Mouse (Mus musculus): Measurements from ENCODE around the gene Sco1. TPM values are rescaled to one million over a fixed set of nuclear protein-coding genes. Genes with fewer than 3 reads are reported as not detected.
A peak's percentile ranks its signal among the peaks of the same experiment; 100 is the strongest.

The Sco1 gene
- polyA plus RNA-seq, 1 experiment from 2014 or later, result 12.3 TPM

DNA sequence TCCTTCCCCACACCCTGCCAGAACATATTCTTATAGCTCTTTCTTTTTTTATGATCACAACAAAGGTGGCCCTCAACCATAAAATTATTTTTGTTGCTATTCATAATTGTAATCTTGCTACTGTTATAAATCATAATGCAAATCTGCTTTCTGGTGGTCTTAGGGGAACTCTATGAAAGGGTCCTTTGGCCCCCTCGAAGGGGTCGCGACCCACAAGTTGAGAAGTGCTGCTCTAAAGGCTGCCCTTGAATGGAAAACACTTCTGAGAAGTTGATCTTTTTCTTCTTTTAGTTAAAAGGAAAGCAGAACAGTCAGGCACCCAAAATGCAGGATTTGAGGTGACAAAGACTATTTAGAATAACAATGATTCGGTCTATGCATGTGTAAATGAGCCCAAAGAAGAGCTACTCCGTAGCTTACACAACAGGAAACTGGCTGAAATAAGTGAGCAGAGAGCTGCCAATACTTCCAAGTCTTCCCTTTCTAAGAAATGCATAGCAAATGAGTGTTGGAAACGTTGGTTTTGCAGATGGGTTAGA is 28.6 kb upstream of the Sco1 start:
- peaks cover 28% of the 10 kb centered on the region for H3K4me1 ChIP-seq
- no peak overlapping the region for H3K4me3 ChIP-seq (replicated peaks)
- no peak overlapping the region for H3K9ac ChIP-seq (replicated peaks)
- 24% methylated on average over 6 of the region's 6 CpGs for WGBS
- H3K27ac ChIP-seq (replicated peaks), result no peak overlapping the region
- H3K36me3 ChIP-seq, result no peaks in the 10 kb centered on the region
- ATAC-seq (ENCODE audit: low FRiP score), result no peak
- H3K4me2 ChIP-seq, result peak overlapping the region; percentile 80
- H3K27me3 ChIP-seq (replicated peaks), result peaks cover 5% of the 10 kb centered on the region; the same call in 1 of the 2 replicates
- H3K9me3 ChIP-seq (replicated peaks), result no peaks in the 10 kb centered on the region

GRCm38 (mm10) chr11:67024867-67025477 is 27.5 kb upstream of the Sco1 start, which contains the start of gene Tmem220:
Gene Tmem220, plus strand, starts transcription at chr11:67025154.
- Histone ChIP-seq H3K4me2 (peak within 1 kb of the TSS; percentile 80), H3K4me1 (peaks cover 27% of the 10 kb centered on the region), H3K27ac (replicated peaks) (peak within 1 kb of the TSS; percentile 48; the same call in 1 of the 2 replicates), H3K4me3 (replicated peaks) (peak within 1 kb of the TSS; percentile 49), H3K9me3 (replicated peaks) (no peaks in the 10 kb centered on the region), H3K36me3 (no peaks in the 10 kb centered on the region), H3K9ac (replicated peaks) (peak within 1 kb of the TSS; percentile 54), H3K27me3 (replicated peaks) (peaks cover 5% of the 10 kb centered on the region; the same call in 1 of the 2 replicates)
- peak; percentile 94 for ATAC-seq (ENCODE audit: low FRiP score)
- WGBS, result 1% methylated on average over 35 of the region's 35 CpGs

- no peak overlapping the region for H3K4me2 ChIP-seq
- no peak overlapping the region for H3K4me3 ChIP-seq (replicated peaks)
- H3K36me3 ChIP-seq, result no peaks in the 10 kb centered on the region
- no peaks in the 10 kb centered on the region for H3K9me3 ChIP-seq (replicated peaks)
- no peak overlapping the region for H3K27ac ChIP-seq (replicated peaks)
- no peak overlapping the region for H3K9ac ChIP-seq (replicated peaks)
- H3K27me3 ChIP-seq (replicated peaks), result no peaks in the 10 kb centered on the region
- WGBS, result 57% methylated on average over 16 of the region's 16 CpGs
- no peaks in the 10 kb centered on the region for H3K4me1 ChIP-seq
- no peak for ATAC-seq (ENCODE audit: low FRiP score)
Observed at GRCm38 (mm10) chr11:67030904-67031602, 21.4 kb upstream of the Sco1 start.

GRCm38 (mm10) chr11:67031603-67031915 is 20.9 kb upstream of the Sco1 start:
- Histone ChIP-seq H3K27ac (replicated peaks) (no peak overlapping the region), H3K27me3 (replicated peaks) (no peaks in the 10 kb centered on the region), H3K36me3 (0 out of 2 replicates have a peak, but pooled peaks cover 2% of the 10 kb centered on the region), H3K9ac (replicated peaks) (no peak overlapping the region), H3K4me1 (no peaks in the 10 kb centered on the region), H3K4me3 (replicated peaks) (no peak overlapping the region), H3K4me2 (no peak overlapping the region), H3K9me3 (replicated peaks) (no peaks in the 10 kb centered on the region)
- WGBS, result 38% methylated on average over 2 of the region's 2 CpGs
- ATAC-seq (ENCODE audit: low FRiP score), result no peak

DNA sequence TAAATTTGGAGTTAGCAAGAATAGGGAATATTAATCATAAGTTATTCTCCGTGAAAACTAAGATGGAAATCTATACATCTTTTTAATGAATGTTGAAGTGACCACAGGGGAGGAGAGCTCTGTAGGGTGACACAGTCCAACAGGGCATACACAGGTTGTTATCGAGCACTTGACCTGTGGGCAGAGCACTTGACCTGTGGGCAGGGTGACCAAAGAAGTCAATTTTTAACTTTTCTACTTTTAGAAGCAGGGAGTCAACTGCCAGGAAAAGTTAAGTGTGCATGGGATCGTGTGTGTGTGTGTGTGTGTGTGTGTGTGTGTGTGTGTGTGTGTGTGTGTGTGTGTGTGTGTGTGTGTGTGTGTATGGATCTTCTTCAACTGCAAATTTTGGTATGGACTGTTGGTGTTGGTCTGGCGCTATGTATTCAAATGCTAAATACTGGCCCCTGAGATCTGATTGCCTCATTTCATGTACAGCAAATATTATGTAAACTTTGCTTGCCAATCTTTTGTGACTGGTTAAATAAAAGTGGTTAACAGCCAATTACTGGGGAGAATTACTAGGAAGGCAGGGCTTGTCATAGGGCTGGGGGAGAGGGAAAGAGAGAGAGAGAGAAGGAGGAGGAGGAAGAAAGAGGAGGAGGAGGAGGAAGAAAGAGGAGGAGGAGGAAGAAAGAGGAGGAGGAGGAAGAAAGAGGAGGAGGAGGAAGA is 17.5 kb upstream of the Sco1 start:
- H3K27ac ChIP-seq (replicated peaks), result no peak overlapping the region
- no peak overlapping the region for H3K4me3 ChIP-seq (replicated peaks)
- ATAC-seq (ENCODE audit: low FRiP score), result no peak
- peaks cover 27% of the 10 kb centered on the region for H3K36me3 ChIP-seq
- no peaks in the 10 kb centered on the region for H3K27me3 ChIP-seq (replicated peaks)
- no peaks in the 10 kb centered on the region for H3K9me3 ChIP-seq (replicated peaks)
- H3K9ac ChIP-seq (replicated peaks), result no peak overlapping the region
- no peak overlapping the region for H3K4me2 ChIP-seq
- no peaks in the 10 kb centered on the region for H3K4me1 ChIP-seq
- WGBS, result 88% methylated on average over 4 of the region's 4 CpGs

- Histone ChIP-seq H3K4me3 (replicated peaks) (no peak overlapping the region), H3K27me3 (replicated peaks) (no peaks in the 10 kb centered on the region), H3K9me3 (replicated peaks) (no peaks in the 10 kb centered on the region), H3K9ac (replicated peaks) (no peak overlapping the region), H3K36me3 (peaks cover 40% of the 10 kb centered on the region), H3K4me1 (no peaks in the 10 kb centered on the region), H3K27ac (replicated peaks) (no peak overlapping the region), H3K4me2 (no peak overlapping the region)
- ATAC-seq (ENCODE audit: low FRiP score), result no peak
- WGBS, result 96% methylated on average over 6 of the region's 6 CpGs
Observed at GRCm38 (mm10) chr11:67036229-67036628, 16.2 kb upstream of the Sco1 start.

- no peaks in the 10 kb centered on the region for H3K27me3 ChIP-seq (replicated peaks)
- H3K4me1 ChIP-seq, result no peaks in the 10 kb centered on the region
- no peak for ATAC-seq (ENCODE audit: low FRiP score)
- no peaks in the 10 kb centered on the region for H3K9me3 ChIP-seq (replicated peaks)
- no peak overlapping the region for H3K9ac ChIP-seq (replicated peaks)
- peaks cover 46% of the 10 kb centered on the region for H3K36me3 ChIP-seq
- no peak overlapping the region for H3K27ac ChIP-seq (replicated peaks)
- WGBS, result 96% methylated on average over 9 of the region's 9 CpGs
- no peak overlapping the region for H3K4me3 ChIP-seq (replicated peaks)
- H3K4me2 ChIP-seq, result no peak overlapping the region
Observed at GRCm38 (mm10) chr11:67036892-67037291, 15.6 kb upstream of the Sco1 start.

DNA sequence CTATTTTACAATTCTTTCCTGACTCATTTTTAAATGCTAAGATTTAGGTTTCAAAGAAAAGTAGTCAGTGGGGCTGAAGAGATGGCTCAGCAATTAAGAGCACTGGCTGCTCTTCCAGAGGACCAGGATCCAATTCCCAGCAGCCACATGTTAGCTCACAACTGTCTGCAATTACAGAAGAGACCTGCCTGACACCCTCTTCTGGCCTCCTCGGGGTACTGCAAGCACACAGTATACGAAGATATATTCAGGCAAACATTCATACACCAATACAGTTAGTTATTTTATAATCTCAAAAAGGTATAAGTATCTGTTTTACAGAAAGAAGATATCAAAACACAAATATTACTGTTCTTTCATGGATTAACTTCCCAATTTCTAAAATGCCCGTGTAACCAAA is 12.7 kb upstream of the Sco1 start:
- H3K9me3 ChIP-seq (replicated peaks), result no peaks in the 10 kb centered on the region
- no peak for ATAC-seq (ENCODE audit: low FRiP score)
- no peaks in the 10 kb centered on the region for H3K27me3 ChIP-seq (replicated peaks)
- 94% methylated on average over 3 of the region's 3 CpGs for WGBS
- H3K4me2 ChIP-seq, result no peak overlapping the region
- no peaks in the 10 kb centered on the region for H3K4me1 ChIP-seq
- H3K27ac ChIP-seq (replicated peaks), result no peak overlapping the region
- no peak overlapping the region for H3K9ac ChIP-seq (replicated peaks)
- no peak overlapping the region for H3K4me3 ChIP-seq (replicated peaks)
- peaks cover 50% of the 10 kb centered on the region for H3K36me3 ChIP-seq

DNA sequence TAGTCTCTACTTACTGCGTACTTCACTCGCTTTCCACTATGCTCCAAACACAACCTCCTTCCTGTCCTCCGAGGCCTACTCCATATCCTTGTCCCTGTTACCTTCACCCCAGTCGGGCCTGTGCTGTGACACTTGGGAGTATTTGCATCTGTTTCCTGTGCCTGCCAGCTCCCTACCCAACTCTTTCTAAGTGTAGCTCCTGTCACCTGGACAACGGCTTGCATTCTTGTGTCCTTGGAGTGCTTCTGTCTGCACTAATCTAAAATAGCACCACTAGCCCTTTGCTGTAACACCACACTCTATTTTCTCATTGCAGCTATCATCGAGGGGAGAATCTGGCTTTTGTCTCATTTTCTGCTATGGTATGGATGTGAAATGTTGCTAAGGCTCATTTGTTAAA is 12.0 kb upstream of the Sco1 start:
- H3K27ac ChIP-seq (replicated peaks), result no peak overlapping the region
- WGBS, result 96% methylated on average over 6 of the region's 6 CpGs
- no peak for ATAC-seq (ENCODE audit: low FRiP score)
- no peaks in the 10 kb centered on the region for H3K27me3 ChIP-seq (replicated peaks)
- no peaks in the 10 kb centered on the region for H3K4me1 ChIP-seq
- no peak overlapping the region for H3K9ac ChIP-seq (replicated peaks)
- no peaks in the 10 kb centered on the region for H3K9me3 ChIP-seq (replicated peaks)
- no peak overlapping the region for H3K4me2 ChIP-seq
- peaks cover 53% of the 10 kb centered on the region for H3K36me3 ChIP-seq
- H3K4me3 ChIP-seq (replicated peaks), result no peak overlapping the region

DNA sequence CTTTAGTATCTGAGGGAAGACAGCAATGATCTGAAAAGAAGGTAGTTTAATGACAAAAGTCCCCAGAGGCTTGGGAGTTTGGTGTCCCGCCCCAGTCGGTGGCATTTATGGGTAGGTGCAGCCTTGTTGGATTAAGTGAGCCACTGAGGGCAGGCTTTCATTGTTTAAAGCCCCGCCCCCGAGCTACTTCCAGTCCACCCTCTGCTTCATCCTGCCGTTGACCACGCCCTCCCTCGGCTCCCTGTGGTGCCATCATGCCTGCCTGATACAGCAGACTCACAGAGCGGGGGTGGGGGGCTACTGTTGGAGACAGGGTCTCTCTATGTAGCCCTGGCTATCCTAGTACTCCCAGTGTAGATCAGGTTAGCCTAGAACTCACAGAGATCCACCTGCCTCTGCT is 9.5 kb upstream of the Sco1 start:
- ATAC-seq (ENCODE audit: low FRiP score), result no peak
- no peaks in the 10 kb centered on the region for H3K4me1 ChIP-seq
- H3K27me3 ChIP-seq (replicated peaks), result no peaks in the 10 kb centered on the region
- H3K4me2 ChIP-seq, result no peak overlapping the region
- H3K4me3 ChIP-seq (replicated peaks), result no peak overlapping the region
- no peak overlapping the region for H3K27ac ChIP-seq (replicated peaks)
- WGBS, result 25% methylated on average over 8 of the region's 8 CpGs
- H3K9ac ChIP-seq (replicated peaks), result no peak overlapping the region
- H3K36me3 ChIP-seq, result peaks cover 55% of the 10 kb centered on the region
- H3K9me3 ChIP-seq (replicated peaks), result no peaks in the 10 kb centered on the region

DNA sequence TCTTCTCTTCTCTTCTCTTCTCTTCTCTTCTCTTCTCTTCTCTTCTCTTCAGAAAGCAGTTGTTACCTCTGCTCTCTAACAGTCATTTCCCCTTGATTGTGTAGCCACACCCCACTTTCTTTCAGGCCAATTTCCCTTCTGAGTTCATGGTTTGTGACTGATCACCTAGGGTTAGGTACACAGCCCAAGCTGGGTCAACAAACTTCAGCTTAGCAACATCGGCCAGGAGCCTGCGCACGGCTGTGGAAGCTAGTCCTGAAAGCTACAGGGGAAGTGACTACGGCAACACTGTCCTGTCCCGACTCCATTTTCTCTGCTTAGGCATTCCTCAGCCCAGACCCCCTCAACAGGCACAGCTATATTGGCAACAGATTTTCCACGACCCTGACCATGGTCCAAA is 7.5 kb upstream of the Sco1 start:
- no peaks in the 10 kb centered on the region for H3K4me1 ChIP-seq
- H3K36me3 ChIP-seq, result peaks cover 40% of the 10 kb centered on the region
- no peaks in the 10 kb centered on the region for H3K27me3 ChIP-seq (replicated peaks)
- WGBS, result 93% methylated on average over 6 of the region's 6 CpGs
- no peak overlapping the region for H3K9ac ChIP-seq (replicated peaks)
- no peak for ATAC-seq (ENCODE audit: low FRiP score)
- no peak overlapping the region for H3K4me3 ChIP-seq (replicated peaks)
- no peaks in the 10 kb centered on the region for H3K9me3 ChIP-seq (replicated peaks)
- no peak overlapping the region for H3K27ac ChIP-seq (replicated peaks)
- H3K4me2 ChIP-seq, result no peak overlapping the region

GRCm38 (mm10) chr11:67047199-67047598 is 5.3 kb upstream of the Sco1 start:
- WGBS, result 93% methylated on average over 5 of the region's 5 CpGs

More at GRCm38 (mm10) chr11:67047199-67047598, 5.3 kb upstream of the Sco1 start:
- Histone ChIP-seq H3K4me1 (peaks cover 8% of the 10 kb centered on the region), H3K4me2 (no peak overlapping the region), H3K27me3 (replicated peaks) (no peaks in the 10 kb centered on the region), H3K4me3 (replicated peaks) (no peak overlapping the region), H3K9ac (replicated peaks) (no peak overlapping the region), H3K27ac (replicated peaks) (no peak overlapping the region), H3K9me3 (replicated peaks) (no peaks in the 10 kb centered on the region), H3K36me3 (peaks cover 22% of the 10 kb centered on the region)
- ATAC-seq (ENCODE audit: low FRiP score), result no peak

Data from neural tube, embryonic 15.5 days (tissue).